Mouse (Mus musculus) CD4-positive, CD25-positive, alpha-beta regulatory T cell (primary cell): ENCODE measurements around the gene Sox11. TPM values are rescaled to one million over a fixed set of nuclear protein-coding genes. Genes with fewer than 3 reads are reported as not detected.

ENCODE experiments used
- polyA plus RNA-seq: library from polyadenylated mRNA; unstranded; fragments of 100-300 nt; shearing (Covaris generic); gene quantifications from one replicate; pipeline ENCODE4 v1.2.1, GENCODE M21; 2017

Gene Sox11
- polyA plus RNA-seq, result 0.02 TPM

DNA sequence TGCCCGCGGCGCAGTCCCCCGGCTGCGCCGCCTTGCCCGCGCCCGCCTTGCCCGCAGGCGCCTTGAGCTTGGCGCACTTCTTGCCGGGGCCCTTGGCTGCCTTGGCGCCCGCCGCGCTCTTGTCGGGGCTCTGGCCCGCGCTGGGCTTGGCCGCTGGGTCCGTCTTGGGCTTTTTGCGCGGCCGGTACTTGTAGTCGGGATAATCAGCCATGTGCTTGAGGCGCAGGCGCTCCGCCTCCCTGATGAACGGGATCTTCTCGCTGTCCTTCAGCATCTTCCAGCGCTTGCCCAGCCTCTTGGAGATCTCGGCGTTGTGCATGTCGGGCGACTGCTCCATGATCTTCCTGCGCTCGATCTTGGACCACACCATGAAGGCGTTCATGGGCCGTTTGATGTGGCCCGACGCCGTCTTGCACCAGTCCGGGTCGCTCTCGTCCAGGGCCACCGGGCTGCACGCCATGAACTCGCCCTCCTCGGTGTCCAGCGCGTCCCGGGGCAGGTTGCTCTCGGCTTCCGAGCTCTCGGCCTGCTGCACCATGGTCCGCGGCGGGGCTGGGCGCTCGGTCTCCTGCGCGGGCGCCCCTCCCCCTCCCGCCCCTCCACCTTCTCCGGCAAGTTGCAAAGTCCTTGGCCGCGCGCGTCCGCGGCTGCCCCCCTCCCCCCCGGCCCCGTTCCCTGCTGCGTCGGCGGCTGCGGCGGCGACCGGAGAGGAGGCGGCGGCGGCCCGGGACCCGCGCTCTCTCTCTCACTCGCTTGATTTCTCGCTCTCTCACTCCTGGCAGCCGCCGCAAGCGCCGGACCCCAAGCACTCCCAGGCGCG lies at the start of gene Sox11:
Gene Sox11, minus strand, starts transcription at position 704 of the 820 bp plus-strand sequence.

